In genomic region chr4:57916711-57917110, GRCm38 (mm10) we compare ENCODE assay signal across 11 mouse cellular contexts. TPM values are rescaled to one million over a fixed set of nuclear protein-coding genes. Genes with fewer than 3 reads are reported as not detected.
DNase-seq lines count a peak whose midpoint lies in the region; ATAC-seq and TF ChIP-seq lines count a peak whose summit lies in the region.
"Had no signal": no experiment of that assay in that cellular context is flagged by ENCODE, and none has a peak within 500 bp of the region (broad histone marks: within the 10 kb centered on the region; RNA-seq: fewer than 3 reads in every experiment).

No protein-coding gene starts in this region.

- no peak for TF ChIP-seq CTCF in kidney, adult 2 months (conservative IDR thresholded peaks at IDR 0.05; ENCODE audit: insufficient read depth, insufficient read length, low read depth, low read length)

- no peaks in the 10 kb centered on the region for H3K9me3 ChIP-seq in lung, embryonic 16.5 days (ENCODE audit: control insufficient read depth, low read length)
- no peaks in the 10 kb centered on the region for H3K9me3 ChIP-seq in liver, embryonic 15.5 days (replicated peaks)
- H3K9me3 ChIP-seq: limb, embryonic 15.5 days; neural tube, embryonic 15.5 days had no signal

- no peak overlapping the region for H3K9ac ChIP-seq in lung, embryonic 16.5 days (ENCODE audit: low read length)
- no peak overlapping the region for H3K9ac ChIP-seq in liver, embryonic 15.5 days
- H3K9ac ChIP-seq: limb, embryonic 15.5 days; neural tube, embryonic 15.5 days had no signal

- 27% methylated on average over 4 of the region's 4 CpGs for WGBS in kidney, adult 2 months
- 61% methylated on average over 4 of the region's 4 CpGs for whole genome bisulfite sequencing in lung, embryonic 16.5 days
- 52% methylated on average over 4 of the region's 4 CpGs for WGBS in liver, embryonic 15.5 days (ENCODE audit: insufficient replicate concordance)

- peak overlapping the region; percentile 86 for H3K27ac ChIP-seq in kidney, adult 2 months (ENCODE audit: insufficient read depth, low read depth, low read length)
- peak overlapping the region; percentile 82 for H3K27ac ChIP-seq in lung, embryonic 16.5 days (ENCODE audit: low read length)
- H3K27ac ChIP-seq in liver, embryonic 15.5 days (replicated peaks) = no peak overlapping the region
- H3K27ac ChIP-seq: limb, embryonic 15.5 days; neural tube, embryonic 15.5 days had no signal

- DNase-seq in kidney, adult 2 months = peak; percentile 50
- DNase-seq in kidney, postnatal 14 days = no peak
- DNase-seq in lung, postnatal 14 days = no peak
- DNase-seq in layer of hippocampus, postnatal 36 days = no peak

- ATAC-seq in lung, embryonic 16.5 days (ENCODE audit: low read depth) = no peak
- ATAC-seq in liver, embryonic 15.5 days (ENCODE audit: insufficient read depth) = no peak
- no peak for ATAC-seq in megakaryocyte, adult 5-6 weeks (ENCODE audit: poor library complexity, severe bottlenecking)

- TF ChIP-seq POLR2A in kidney, adult 2 months (IDR thresholded peaks at IDR 0.05; ENCODE audit: low read depth, low read length) = no peak

- no peak overlapping the region for H3K4me3 ChIP-seq in kidney, adult 2 months (ENCODE audit: insufficient read depth, low read depth, low read length)
- no peak overlapping the region for H3K4me3 ChIP-seq in lung, embryonic 16.5 days (ENCODE audit: low read length)
- H3K4me3 ChIP-seq in liver, embryonic 15.5 days (replicated peaks) = no peak overlapping the region
- H3K4me3 ChIP-seq: limb, embryonic 15.5 days; neural tube, embryonic 15.5 days had no signal

- no peaks in the 10 kb centered on the region for H3K27me3 ChIP-seq in kidney, adult 2 months (replicated peaks; ENCODE audit: control insufficient read depth, insufficient read depth, low read length)
- no peaks in the 10 kb centered on the region for H3K27me3 ChIP-seq in lung, embryonic 16.5 days (ENCODE audit: control insufficient read depth, insufficient read depth, low read depth, low read length)
- H3K27me3 ChIP-seq in liver, embryonic 15.5 days = no peaks in the 10 kb centered on the region
- H3K27me3 ChIP-seq: limb, embryonic 15.5 days; neural tube, embryonic 15.5 days had no signal

- H3K4me1 ChIP-seq in kidney, adult 2 months (ENCODE audit: control insufficient read depth, insufficient read depth, low read length) = peaks cover 20% of the 10 kb centered on the region
- peaks cover 10% of the 10 kb centered on the region for H3K4me1 ChIP-seq in lung, embryonic 16.5 days (replicated peaks; ENCODE audit: control insufficient read depth, insufficient read depth, low read length)
- 0 out of 2 replicates have a peak, but pooled peaks cover 2% of the 10 kb centered on the region for H3K4me1 ChIP-seq in liver, embryonic 15.5 days (replicated peaks)

- H3K4me2 ChIP-seq in lung, embryonic 16.5 days (ENCODE audit: low read depth, low read length) = peak overlapping the region; percentile 51; the same call in 1 of the 2 replicates
- peak overlapping the region; percentile 48; the same call in 1 of the 2 replicates for H3K4me2 ChIP-seq in liver, embryonic 15.5 days

- no peaks in the 10 kb centered on the region for H3K36me3 ChIP-seq in kidney, adult 2 months (ENCODE audit: control insufficient read depth, insufficient read depth, low read length)
- H3K36me3 ChIP-seq in lung, embryonic 16.5 days (ENCODE audit: control insufficient read depth, insufficient read depth, low read length) = no peaks in the 10 kb centered on the region
- no peaks in the 10 kb centered on the region for H3K36me3 ChIP-seq in liver, embryonic 15.5 days (replicated peaks)
- H3K36me3 ChIP-seq: limb, embryonic 15.5 days; neural tube, embryonic 15.5 days had no signal

RNA-seq across cellular contexts. Expression of gene D630039A03Rik, which starts 0.6 kb away (rescaled TPM):
- polyA plus RNA-seq in kidney, adult 2 months (2012; rRNA removed) = 17.8 and 19.8 TPM in 2 replicates
- polyA plus RNA-seq in lung, embryonic 16.5 days (2015; fragmentation: Nextera tagmentation; extraction: Ambion mirVana) = 3.4 and 3.5 TPM in 2 replicates
- 0.13 and 0.28 TPM in 2 replicates for polyA plus RNA-seq in liver, embryonic 15.5 days (2015; fragmentation: Nextera tagmentation; extraction: Ambion mirVana)
- total RNA-seq in megakaryocyte, adult 5-6 weeks (2015) = 0.27 TPM in 1 of 2 replicates, not detected in the other
- total RNA-seq in megakaryocyte, adult 5-6 weeks (2017) = not detected in 2 replicates
- total RNA-seq in layer of hippocampus, postnatal 36 days (2021) = under 1 TPM; 0.30 to 0.48 TPM
- total RNA-seq: megakaryocyte progenitor cell, adult 5-6 weeks had no signal
- polyA plus RNA-seq: forebrain, embryonic 11.5 days had no signal

RNA-seq across cellular contexts. Expression of gene Txn1, which starts 39.5 kb away (rescaled TPM):
- 296 and 377 TPM in 2 replicates for polyA plus RNA-seq in kidney, adult 2 months (2012; rRNA removed)
- polyA plus RNA-seq in lung, embryonic 16.5 days (2015; fragmentation: Nextera tagmentation; extraction: Ambion mirVana) = 444 and 474 TPM in 2 replicates
- 183 and 207 TPM in 2 replicates for polyA plus RNA-seq in liver, embryonic 15.5 days (2015; fragmentation: Nextera tagmentation; extraction: Ambion mirVana)
- 434 and 449 TPM in 2 replicates for total RNA-seq in megakaryocyte, adult 5-6 weeks (2015)
- total RNA-seq in megakaryocyte, adult 5-6 weeks (2017) = 184 and 195 TPM in 2 replicates
- 100 to 1,000 TPM in 1 of 2 experiments, 10 to 100 TPM in 1; 100.0 to 111 TPM for total RNA-seq in layer of hippocampus, postnatal 36 days (2021)
